Mouse (Mus musculus): Measurements from ENCODE around the gene Zfp106. TPM values are rescaled to one million over a fixed set of nuclear protein-coding genes. Genes with fewer than 3 reads are reported as not detected.
A peak's percentile ranks its signal among the peaks of the same experiment; 100 is the strongest.

Zfp106 gene
- 19.7 and 19.8 TPM in 2 replicates for polyA plus RNA-seq (2012; rRNA removed)

- peaks cover 2% of the 10 kb centered on the region for H3K4me1 ChIP-seq (ENCODE audit: control insufficient read depth, insufficient read depth, low read length)
- no peaks in the 10 kb centered on the region for H3K36me3 ChIP-seq (ENCODE audit: control insufficient read depth, insufficient read depth, low read length)
- TF ChIP-seq POLR2A (IDR thresholded peaks at IDR 0.05; ENCODE audit: control insufficient read depth, low read depth, low read length) (peak; percentile 71), CTCF (IDR thresholded peaks at IDR 0.05; ENCODE audit: control insufficient read depth, insufficient read depth, insufficient replicate concordance, low read depth, low read length) (no peak)
- H3K27ac ChIP-seq (ENCODE audit: control insufficient read depth, insufficient read depth, low read depth, low read length): peak within 1 kb of the TSS; percentile 93
- peak within 1 kb of the TSS; percentile 96 for H3K4me3 ChIP-seq (ENCODE audit: control insufficient read depth, low read depth, low read length)
- H3K27me3 ChIP-seq (ENCODE audit: control insufficient read depth, insufficient read depth, low read length): no peaks in the 10 kb centered on the region
Observed at GRCm38 (mm10) chr2:120563235-120563990, at the start of gene Zfp106. Gene Zfp106, minus strand, starts transcription at chr2:120563843.

- Histone ChIP-seq H3K4me3 (ENCODE audit: control insufficient read depth, low read depth, low read length) (peak within 1 kb of the TSS; percentile 99), H3K27me3 (ENCODE audit: control insufficient read depth, insufficient read depth, low read length) (no peaks in the 10 kb centered on the region), H3K4me1 (ENCODE audit: control insufficient read depth, insufficient read depth, low read length) (peaks cover 3% of the 10 kb centered on the region), H3K36me3 (ENCODE audit: control insufficient read depth, insufficient read depth, low read length) (no peaks in the 10 kb centered on the region), H3K27ac (ENCODE audit: control insufficient read depth, insufficient read depth, low read depth, low read length) (peak within 1 kb of the TSS; percentile 94)
- TF ChIP-seq CTCF (IDR thresholded peaks at IDR 0.05; ENCODE audit: control insufficient read depth, insufficient read depth, insufficient replicate concordance, low read depth, low read length) (no peak), POLR2A (IDR thresholded peaks at IDR 0.05; ENCODE audit: control insufficient read depth, low read depth, low read length) (peak; percentile 72)
Observed at GRCm38 (mm10) chr2:120608830-120609723, 45.4 kb upstream of the Zfp106 start, which contains the start of the genes Haus2 and Lrrc57. Gene Haus2, plus strand, starts transcription at chr2:120609383. Gene Lrrc57, minus strand, starts transcription at chr2:120609520.

GRCm38 (mm10) chr2:120606021-120606690 is 42.5 kb upstream of the Zfp106 start:
- Histone ChIP-seq H3K27ac (ENCODE audit: control insufficient read depth, insufficient read depth, low read depth, low read length) (no peak overlapping the region), H3K36me3 (ENCODE audit: control insufficient read depth, insufficient read depth, low read length) (no peaks in the 10 kb centered on the region), H3K4me1 (ENCODE audit: control insufficient read depth, insufficient read depth, low read length) (peaks cover 3% of the 10 kb centered on the region), H3K4me3 (ENCODE audit: control insufficient read depth, low read depth, low read length) (no peak overlapping the region), H3K27me3 (ENCODE audit: control insufficient read depth, insufficient read depth, low read length) (no peaks in the 10 kb centered on the region)
- no peak for TF ChIP-seq POLR2A (IDR thresholded peaks at IDR 0.05; ENCODE audit: control insufficient read depth, low read depth, low read length)
- no peak for TF ChIP-seq CTCF (IDR thresholded peaks at IDR 0.05; ENCODE audit: control insufficient read depth, insufficient read depth, insufficient replicate concordance, low read depth, low read length)

DNA sequence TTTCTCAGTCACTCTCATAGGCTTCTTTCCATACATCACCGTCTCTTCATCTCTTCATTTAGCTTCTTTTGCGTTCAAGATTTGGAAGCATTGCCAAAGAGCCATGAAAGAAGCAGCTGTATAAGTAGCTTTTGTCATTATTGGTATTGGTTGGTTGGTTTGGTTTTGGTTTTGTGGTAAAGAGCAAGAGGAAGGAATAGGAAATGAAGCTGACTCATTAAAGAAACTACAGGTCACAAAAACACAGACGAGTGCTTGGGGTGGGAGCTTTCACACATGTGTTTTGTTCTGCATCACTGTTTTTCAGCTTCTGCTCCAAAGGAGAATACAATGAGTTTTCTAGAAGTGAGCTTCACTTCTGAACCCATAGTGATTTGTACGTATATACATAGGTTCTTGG is 35.9 kb upstream of the Zfp106 start:
- Histone ChIP-seq H3K4me3 (ENCODE audit: control insufficient read depth, low read depth, low read length) (no peak overlapping the region), H3K36me3 (ENCODE audit: control insufficient read depth, insufficient read depth, low read length) (no peaks in the 10 kb centered on the region), H3K27me3 (ENCODE audit: control insufficient read depth, insufficient read depth, low read length) (no peaks in the 10 kb centered on the region), H3K27ac (ENCODE audit: control insufficient read depth, insufficient read depth, low read depth, low read length) (no peak overlapping the region), H3K4me1 (ENCODE audit: control insufficient read depth, insufficient read depth, low read length) (no peaks in the 10 kb centered on the region)
- TF ChIP-seq POLR2A (IDR thresholded peaks at IDR 0.05; ENCODE audit: control insufficient read depth, low read depth, low read length) (no peak), CTCF (IDR thresholded peaks at IDR 0.05; ENCODE audit: control insufficient read depth, insufficient read depth, insufficient replicate concordance, low read depth, low read length) (no peak)

- Histone ChIP-seq H3K4me3 (ENCODE audit: control insufficient read depth, low read depth, low read length) (no peak overlapping the region), H3K36me3 (ENCODE audit: control insufficient read depth, insufficient read depth, low read length) (peaks cover under 1% of the 10 kb centered on the region; the same call in 1 of the 2 replicates), H3K4me1 (ENCODE audit: control insufficient read depth, insufficient read depth, low read length) (no peaks in the 10 kb centered on the region), H3K27ac (ENCODE audit: control insufficient read depth, insufficient read depth, low read depth, low read length) (no peak overlapping the region), H3K27me3 (ENCODE audit: control insufficient read depth, insufficient read depth, low read length) (no peaks in the 10 kb centered on the region)
- no peak for TF ChIP-seq CTCF (IDR thresholded peaks at IDR 0.05; ENCODE audit: control insufficient read depth, insufficient read depth, insufficient replicate concordance, low read depth, low read length)
- TF ChIP-seq POLR2A (IDR thresholded peaks at IDR 0.05; ENCODE audit: control insufficient read depth, low read depth, low read length): no peak
Observed at GRCm38 (mm10) chr2:120597734-120598133, 34.1 kb upstream of the Zfp106 start.

- TF ChIP-seq CTCF (IDR thresholded peaks at IDR 0.05; ENCODE audit: control insufficient read depth, insufficient read depth, insufficient replicate concordance, low read depth, low read length): no peak
- no peak for TF ChIP-seq POLR2A (IDR thresholded peaks at IDR 0.05; ENCODE audit: control insufficient read depth, low read depth, low read length)
- Histone ChIP-seq H3K27ac (ENCODE audit: control insufficient read depth, insufficient read depth, low read depth, low read length) (no peak overlapping the region), H3K36me3 (ENCODE audit: control insufficient read depth, insufficient read depth, low read length) (peaks cover 2% of the 10 kb centered on the region; the same call in 1 of the 2 replicates), H3K27me3 (ENCODE audit: control insufficient read depth, insufficient read depth, low read length) (no peaks in the 10 kb centered on the region), H3K4me1 (ENCODE audit: control insufficient read depth, insufficient read depth, low read length) (no peaks in the 10 kb centered on the region), H3K4me3 (ENCODE audit: control insufficient read depth, low read depth, low read length) (no peak overlapping the region)
Observed at GRCm38 (mm10) chr2:120592227-120592626, 28.6 kb upstream of the Zfp106 start.

All from testis, adult 2 months (tissue).